Mouse (Mus musculus): ENCODE results near the gene Olfml2b. TPM values are rescaled to one million over a fixed set of nuclear protein-coding genes. Genes with fewer than 3 reads are reported as not detected.

The Olfml2b gene
- polyA plus RNA-seq, 1 experiment: 4.3 TPM

DNA sequence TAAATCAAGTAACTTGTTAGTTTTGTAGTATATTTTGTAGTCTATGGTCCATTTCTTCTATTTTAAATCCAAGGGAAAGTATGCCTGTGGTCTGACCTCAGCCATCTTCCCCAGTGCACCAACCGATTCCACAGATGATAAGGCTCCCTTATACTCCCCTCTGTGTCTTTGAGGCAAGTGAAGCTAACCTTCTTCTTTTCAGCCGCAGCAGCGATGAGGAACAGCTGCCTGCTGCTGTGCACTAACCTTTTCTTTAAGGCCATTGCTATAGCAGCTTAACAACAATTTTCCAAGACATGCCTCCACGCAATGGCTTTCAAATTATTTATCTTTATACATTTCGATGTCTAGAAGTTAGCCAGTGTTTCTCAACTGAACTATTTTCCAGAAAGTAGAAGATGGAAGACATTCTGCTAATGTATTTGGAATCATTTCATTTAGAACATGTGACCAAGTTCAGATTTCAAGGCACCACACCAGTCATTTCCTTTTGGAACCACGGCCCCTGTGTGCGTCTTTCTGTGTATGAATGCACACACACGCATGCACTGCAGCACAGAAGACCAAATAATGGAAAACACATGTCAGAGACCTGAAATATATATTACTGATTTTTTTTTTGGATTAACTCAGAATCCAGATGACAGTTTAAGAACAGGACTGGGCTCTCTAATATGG lies 73.9 kb downstream of the Olfml2b start:
- Histone ChIP-seq H3K27ac (replicated peaks; ENCODE audit: low read depth, low read length) (no peak overlapping the region), H3K4me1 (ENCODE audit: control insufficient read depth, insufficient read depth, insufficient read length, low read length) (peaks cover 9% of the 10 kb centered on the region), H3K4me3 (ENCODE audit: insufficient read depth, low read depth, low read length) (no peak overlapping the region)

GRCm38 (mm10) chr1:170721560-170721959 lies 77.2 kb downstream of the Olfml2b start:
- H3K27ac ChIP-seq (replicated peaks; ENCODE audit: low read depth, low read length): no peak overlapping the region

DNA sequence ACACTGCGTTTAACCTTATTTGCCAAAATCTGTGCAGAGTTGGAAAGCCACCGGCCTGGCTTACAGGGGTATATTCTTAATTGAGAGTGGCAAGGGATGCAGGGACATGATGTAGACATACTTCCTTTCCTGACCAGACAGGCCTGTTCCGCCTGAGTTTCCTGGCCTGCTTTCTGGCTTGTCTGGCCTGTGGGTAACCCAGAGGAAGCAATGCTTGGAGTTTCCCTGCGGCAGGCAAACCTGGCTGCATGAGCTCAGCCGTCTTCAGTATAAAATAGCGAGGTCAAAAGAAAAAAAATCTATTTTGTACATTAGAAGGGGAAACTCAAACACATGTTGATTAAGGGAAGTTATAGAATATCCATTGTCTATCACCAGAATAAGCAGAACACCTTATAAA lies 84.2 kb downstream of the Olfml2b start:
- no peaks in the 10 kb centered on the region; the same call in 1 of the 2 replicates for H3K4me1 ChIP-seq (ENCODE audit: control insufficient read depth, insufficient read depth, insufficient read length, low read length)
- H3K4me3 ChIP-seq (ENCODE audit: insufficient read depth, low read depth, low read length): no peak overlapping the region
- H3K27ac ChIP-seq (replicated peaks; ENCODE audit: low read depth, low read length): no peak overlapping the region

More at GRCm38 (mm10) chr1:170721560-170721959, 77.2 kb downstream of the Olfml2b start:
- peaks cover 9% of the 10 kb centered on the region for H3K4me1 ChIP-seq (ENCODE audit: control insufficient read depth, insufficient read depth, insufficient read length, low read length)
- H3K4me3 ChIP-seq (ENCODE audit: insufficient read depth, low read depth, low read length): no peak overlapping the region

GRCm38 (mm10) chr1:170729267-170729962 lies 85.1 kb downstream of the Olfml2b start:
- Histone ChIP-seq H3K4me3 (ENCODE audit: insufficient read depth, low read depth, low read length) (no peak overlapping the region), H3K4me1 (ENCODE audit: control insufficient read depth, insufficient read depth, insufficient read length, low read length) (no peaks in the 10 kb centered on the region), H3K27ac (replicated peaks; ENCODE audit: low read depth, low read length) (no peak overlapping the region)

DNA sequence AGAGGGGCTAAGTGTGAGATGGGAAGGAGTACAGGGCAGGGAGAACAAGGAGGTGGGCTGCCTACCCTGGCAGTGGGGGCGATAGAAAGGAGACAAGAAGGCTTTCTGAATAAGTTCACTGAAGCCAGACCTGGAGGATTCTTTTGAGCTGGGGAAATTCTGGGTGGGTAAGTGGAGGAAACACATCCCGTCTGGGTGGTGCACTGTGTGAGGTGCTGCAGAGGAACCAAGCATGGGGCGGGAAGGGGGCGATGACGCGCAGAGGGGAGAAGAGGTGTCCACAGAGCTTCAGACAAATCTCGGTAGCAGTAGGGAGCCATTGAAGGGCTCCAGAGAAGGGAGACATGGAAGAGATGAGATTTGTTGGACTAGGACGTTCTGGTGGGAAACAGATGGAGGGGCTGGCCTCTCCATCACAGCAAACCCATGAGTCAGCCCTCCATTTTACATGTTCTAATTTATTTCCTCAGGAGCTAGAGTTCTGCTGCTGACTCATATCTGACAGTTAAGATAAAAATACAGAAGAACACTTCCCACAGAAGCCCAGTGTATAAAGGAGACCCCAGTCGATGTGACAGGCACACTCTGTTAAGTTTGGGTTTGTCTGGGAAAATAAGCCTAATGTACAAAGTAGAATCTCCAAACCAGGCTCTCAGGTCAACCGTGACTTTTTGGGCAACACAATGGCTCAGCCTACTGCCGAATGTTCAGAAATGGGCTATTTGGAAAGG lies 87.7 kb downstream of the Olfml2b start:
- Histone ChIP-seq H3K4me1 (ENCODE audit: control insufficient read depth, insufficient read depth, insufficient read length, low read length) (no peaks in the 10 kb centered on the region), H3K4me3 (ENCODE audit: insufficient read depth, low read depth, low read length) (no peak overlapping the region), H3K27ac (replicated peaks; ENCODE audit: low read depth, low read length) (no peak overlapping the region)

Other genes with a start within 250 kb of the Olfml2b start
- 2.0 and 2.3 TPM in 2 replicates for gene Nos1ap, start 54.7 kb upstream of the Olfml2b start, polyA plus RNA-seq (2012; ENCODE audit: insufficient read depth, insufficient read length, missing spikeins)
- 11.1 and 14.5 TPM in 2 replicates for gene Atf6, start 223.2 kb downstream of the Olfml2b start, polyA plus RNA-seq (2012; ENCODE audit: insufficient read depth, insufficient read length, missing spikeins)
- not detected in 2 replicates for gene Gm26620, start 240.5 kb downstream of the Olfml2b start, polyA plus RNA-seq (2012; ENCODE audit: insufficient read depth, insufficient read length, missing spikeins)
- 6.1 and 12.9 TPM in 2 replicates for gene Dusp12, start 241.0 kb downstream of the Olfml2b start, polyA plus RNA-seq (2012; ENCODE audit: insufficient read depth, insufficient read length, missing spikeins)